Mouse (Mus musculus) megakaryocyte progenitor cell, adult 5-6 weeks (primary cell): ENCODE measurements around the gene Slc30a10. TPM values are rescaled to one million over a fixed set of nuclear protein-coding genes. Genes with fewer than 3 reads are reported as not detected.

Source experiments
- ATAC-seq: replicated peaks from 2 replicates; pipeline ENCODE4 v1.8.0; 2016; ENCODE audit warnings: mild to moderate bottlenecking, moderate TSS enrichment, inconsistent platforms; ENCODE audit not compliant: poor library complexity
- total RNA-seq, 2 experiments: library from RNA; stranded (forward) in 1 of 2; stranded (reverse) in 1 of 2; fragments of 157-497, 149-512 nt in 1 of 2; fragments of 200-1000 nt in 1 of 2; gene quantifications; 2 replicates each; pipeline versions ENCODE4 v1.2.3 to v1.2.4; 2015 to 2017

The Slc30a10 gene
- total RNA-seq (2015) (0.05 and 0.07 TPM in 2 replicates), total RNA-seq (2017) (0.07 and 0.08 TPM in 2 replicates)

DNA sequence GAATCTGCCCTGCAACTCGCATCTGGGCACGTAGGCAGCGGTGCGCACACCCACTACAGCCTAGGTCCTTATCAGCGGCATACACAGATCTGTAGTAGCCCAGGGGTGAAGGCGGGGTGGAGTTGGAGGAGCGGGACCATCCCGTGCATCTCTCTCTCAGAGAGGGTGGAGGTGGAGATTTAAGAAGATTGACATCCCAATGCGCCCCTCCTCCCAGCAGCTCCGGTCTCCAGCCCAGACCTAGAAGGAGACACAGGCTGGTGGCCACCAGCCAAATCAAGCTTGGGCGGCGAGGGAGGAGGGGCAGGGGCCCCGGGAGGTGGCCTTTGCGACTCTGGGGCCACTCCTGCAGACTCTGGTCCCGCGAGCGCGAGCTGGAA lies at the start of gene Slc30a10:
Slc30a10 (plus strand) TSS at position 274 of the 380 bp plus-strand sequence.
- peak; percentile 90 for ATAC-seq

- peak; percentile 48; the same call in 1 of the 2 replicates for ATAC-seq
These were observed 48.7 kb upstream of the Slc30a10 start for GRCm38 (mm10) chr1:185405921-185406320.

GRCm38 (mm10) chr1:185409831-185410230 lies 44.8 kb upstream of the Slc30a10 start:
- 0 out of 2 replicates have a peak, but pooled peaks have one; percentile 58 for ATAC-seq

DNA sequence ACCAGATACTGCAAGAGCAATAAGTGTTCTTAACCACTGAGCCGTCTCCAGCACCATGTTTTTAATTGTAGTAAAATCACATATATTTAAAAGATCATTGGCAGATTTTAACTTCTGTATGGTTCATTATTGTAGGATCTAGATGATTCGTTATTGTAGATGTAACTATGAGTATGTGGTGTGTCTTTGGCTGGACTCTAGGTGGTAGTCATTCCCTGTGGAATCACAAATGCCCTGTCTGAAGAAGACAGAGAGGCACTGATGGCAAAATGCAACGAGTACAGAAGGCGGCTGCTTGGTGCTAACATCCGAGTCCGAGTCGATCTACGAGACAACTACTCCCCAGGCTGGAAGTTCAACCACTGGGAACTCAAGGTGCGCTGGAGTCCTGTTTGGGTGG lies 36.6 kb upstream of the Slc30a10 start:
- ATAC-seq, result no peak

DNA sequence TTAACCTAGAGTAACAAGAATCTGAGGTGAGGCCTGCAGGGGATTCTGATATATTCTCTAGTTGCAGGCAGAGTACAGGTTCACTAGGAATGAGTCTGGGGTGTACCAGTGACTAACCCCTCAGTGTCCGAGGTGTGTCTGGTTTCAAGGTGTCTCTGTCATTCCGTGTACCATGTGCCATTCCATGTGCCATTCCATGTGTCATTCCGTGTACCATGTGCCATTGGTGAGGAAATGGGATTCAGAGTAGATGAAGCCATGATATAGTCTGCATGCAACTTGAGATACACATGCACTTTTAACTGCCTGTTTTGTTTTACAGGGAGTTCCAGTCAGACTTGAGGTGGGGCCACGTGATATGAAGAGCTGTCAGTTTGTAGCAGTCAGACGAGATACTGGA lies 34.8 kb upstream of the Slc30a10 start:
- no peak; the same call in 1 of the 2 replicates for ATAC-seq

DNA sequence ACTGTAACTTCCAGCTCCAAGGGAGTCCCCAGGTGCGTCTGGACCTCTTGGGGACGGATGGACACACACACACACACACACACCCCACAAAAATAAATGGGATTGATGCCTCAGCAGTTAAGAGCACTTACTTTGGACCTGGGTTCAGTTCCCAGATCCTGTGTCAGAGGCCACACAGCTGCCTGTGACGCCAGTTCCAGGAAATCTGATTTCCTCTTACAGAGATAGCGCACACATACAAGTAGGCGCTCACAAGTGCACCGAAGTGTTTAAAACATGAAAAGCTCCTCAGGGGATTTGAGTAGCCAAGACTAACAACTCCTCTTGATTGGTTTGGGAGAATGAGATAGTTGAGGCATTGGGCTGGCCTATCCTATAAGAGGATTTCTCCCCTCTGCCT lies 33.9 kb upstream of the Slc30a10 start:
- ATAC-seq, result no peak

GRCm38 (mm10) chr1:185426583-185426982 lies 28.1 kb upstream of the Slc30a10 start:
- ATAC-seq, result no peak

DNA sequence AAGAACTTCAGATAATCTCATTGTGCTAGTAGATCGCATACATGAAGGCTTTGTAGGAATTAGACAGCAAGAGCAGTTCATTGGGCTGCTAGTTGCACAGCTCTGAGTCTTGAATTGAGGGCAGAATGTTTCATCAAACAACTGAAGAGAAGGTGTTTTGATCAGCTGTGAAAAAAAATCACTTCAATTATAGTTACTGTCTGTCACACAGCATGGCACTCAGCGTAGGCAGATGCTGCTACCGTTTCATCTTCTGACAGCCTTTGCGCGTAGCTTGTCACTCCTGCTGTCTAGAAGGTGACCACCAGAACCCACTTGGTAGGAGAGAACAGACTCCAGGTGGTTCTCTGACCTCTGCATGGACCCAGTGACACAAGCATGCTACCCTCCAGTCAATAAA lies 24.2 kb upstream of the Slc30a10 start:
- no peak for ATAC-seq

- ATAC-seq, result no peak
These were observed 23.2 kb upstream of the Slc30a10 start for GRCm38 (mm10) chr1:185431245-185431997.

GRCm38 (mm10) chr1:185431998-185432317 lies 22.7 kb upstream of the Slc30a10 start:
- no peak for ATAC-seq

DNA sequence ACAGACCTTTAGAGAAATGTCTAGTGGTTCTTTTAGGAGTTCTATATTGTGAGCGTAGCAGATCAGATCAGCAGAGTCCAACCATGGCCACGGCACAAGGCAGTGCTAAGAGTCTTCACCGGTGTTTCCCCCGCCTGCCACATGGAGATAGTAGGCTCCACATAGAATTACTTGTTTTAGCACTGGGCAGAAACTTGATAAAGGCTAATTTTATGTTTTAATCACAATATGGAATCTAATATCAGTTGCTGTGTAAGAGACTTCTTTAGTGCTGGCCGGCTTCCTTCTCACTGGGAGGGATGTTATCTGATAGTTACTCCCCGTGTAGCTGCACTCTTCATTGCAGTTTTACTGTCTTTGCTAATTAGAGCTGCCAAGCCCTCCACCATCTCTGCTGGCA lies 21.5 kb upstream of the Slc30a10 start:
- peak; percentile 70 for ATAC-seq

DNA sequence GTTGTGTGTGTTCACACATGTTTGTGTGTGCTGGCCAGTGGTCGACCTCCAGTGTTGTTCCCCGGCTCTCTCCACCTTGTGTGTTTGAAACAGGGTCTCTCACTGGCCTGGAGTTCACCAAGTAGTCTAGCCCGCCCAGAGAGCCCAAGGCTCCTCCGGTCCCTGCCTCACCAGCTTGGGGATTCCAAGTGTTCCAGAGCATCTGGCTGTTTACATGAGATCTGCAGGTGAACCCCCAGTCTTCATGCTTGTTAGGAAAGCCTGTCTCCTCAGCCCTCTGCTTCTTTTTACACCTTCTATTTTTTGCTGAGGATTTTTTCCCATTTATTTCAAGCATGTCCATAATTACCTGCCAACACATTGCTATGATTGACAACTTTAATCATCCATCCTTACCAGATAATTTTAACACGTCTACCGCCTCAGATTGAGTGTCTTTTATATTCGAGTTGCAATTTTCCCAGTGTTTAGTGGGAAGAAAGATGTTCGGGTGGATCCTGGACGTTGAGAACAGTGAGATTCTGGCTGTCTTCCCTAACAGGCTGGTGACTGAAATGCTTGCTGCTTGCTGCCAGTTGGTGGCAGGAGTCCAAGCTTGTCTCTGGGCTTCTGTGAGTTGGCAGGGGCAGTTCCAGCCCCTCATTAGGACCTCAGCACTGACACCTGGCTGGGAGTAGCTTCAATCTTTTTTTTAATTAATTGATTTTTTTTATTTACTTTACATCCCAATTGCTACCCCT lies 15.6 kb upstream of the Slc30a10 start:
- no peak for ATAC-seq

GRCm38 (mm10) chr1:185441703-185442472 lies 12.8 kb upstream of the Slc30a10 start:
- no peak for ATAC-seq

- ATAC-seq, result no peak
These were observed 5.7 kb upstream of the Slc30a10 start for GRCm38 (mm10) chr1:185448936-185449335.

- ATAC-seq, result no peak
These were observed 4.9 kb upstream of the Slc30a10 start for GRCm38 (mm10) chr1:185449727-185450126.

GRCm38 (mm10) chr1:185451077-185451476 lies 3.6 kb upstream of the Slc30a10 start:
- no peak for ATAC-seq

DNA sequence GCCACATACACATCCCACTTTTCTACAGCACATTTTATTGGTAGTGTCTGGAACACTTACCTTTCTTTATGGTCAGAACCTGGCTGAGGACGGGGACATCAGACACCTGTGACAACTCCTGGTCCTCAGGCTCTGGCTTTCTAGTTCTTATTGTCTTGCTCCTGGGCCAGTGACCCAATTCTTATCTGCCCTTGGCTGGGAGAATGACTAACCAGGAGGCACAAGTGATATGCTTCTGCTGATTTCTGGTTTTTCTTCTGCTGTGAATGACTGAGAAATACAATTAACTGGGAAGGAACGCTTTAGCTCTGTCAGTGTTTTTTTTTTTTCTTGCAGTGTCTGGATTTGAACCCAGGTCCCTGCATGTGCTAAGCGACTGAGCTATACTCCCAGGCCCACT lies 3.2 kb upstream of the Slc30a10 start:
- ATAC-seq, result peak; percentile 24; the same call in 1 of the 2 replicates

DNA sequence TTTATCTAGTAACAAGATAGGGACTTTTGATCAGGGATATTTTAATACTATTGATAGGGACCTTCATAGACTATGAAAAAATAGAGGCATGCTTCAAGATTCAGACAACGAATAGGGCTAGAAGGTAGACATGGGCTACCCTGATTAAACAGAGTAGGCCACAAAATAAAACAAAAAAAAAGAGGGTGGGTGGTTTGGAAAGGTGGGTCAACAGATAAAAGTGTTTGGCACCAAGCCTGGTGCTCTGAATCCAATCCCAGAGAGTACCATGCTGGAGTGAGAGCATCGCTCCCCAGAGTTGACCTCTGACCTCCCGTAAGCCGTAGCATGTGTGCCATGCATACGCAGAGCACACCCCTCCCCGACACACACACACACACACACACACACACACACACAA lies 2.2 kb upstream of the Slc30a10 start:
- peak; percentile 30 for ATAC-seq

GRCm38 (mm10) chr1:185454144-185454543 lies 504 bp upstream of the Slc30a10 start:
- ATAC-seq, result no peak

DNA sequence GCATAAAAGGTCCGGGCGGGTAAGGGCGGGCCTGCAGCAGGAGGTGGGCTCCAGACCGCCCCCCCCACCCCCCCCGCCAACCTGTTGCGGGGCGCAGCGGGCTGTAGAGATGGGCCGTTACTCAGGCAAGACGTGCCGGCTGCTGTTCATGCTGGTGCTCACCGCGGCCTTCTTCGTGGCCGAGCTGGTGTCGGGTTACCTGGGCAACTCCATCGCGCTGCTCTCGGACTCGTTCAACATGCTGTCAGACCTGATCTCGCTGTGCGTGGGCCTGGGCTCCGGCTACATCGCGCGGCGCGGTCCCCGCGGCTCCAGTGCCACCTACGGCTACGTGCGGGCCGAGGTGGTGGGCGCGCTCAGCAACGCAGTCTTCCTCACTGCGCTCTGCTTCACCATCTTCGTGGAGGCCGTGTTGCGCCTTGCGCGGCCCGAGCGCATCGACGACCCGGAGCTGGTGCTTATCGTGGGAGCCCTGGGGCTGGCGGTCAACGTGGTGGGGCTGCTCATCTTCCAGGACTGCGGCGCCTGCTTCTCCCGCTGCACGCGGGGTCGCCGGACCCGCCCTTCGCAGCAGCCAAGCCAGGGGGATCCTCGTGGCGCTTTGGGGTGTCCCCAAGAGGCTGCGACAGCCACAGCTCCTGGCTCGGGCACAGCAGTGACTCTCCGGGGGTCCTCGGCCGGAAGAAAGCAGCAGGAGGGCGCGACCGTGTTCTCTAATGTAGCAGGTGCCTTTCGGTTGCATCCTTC lies 480 bp downstream of the Slc30a10 start:
- ATAC-seq, result peak; percentile 5; the same call in 1 of the 2 replicates

GRCm38 (mm10) chr1:185456327-185456726 lies 1.7 kb downstream of the Slc30a10 start:
- ATAC-seq, result no peak
